Mouse (Mus musculus) gastrocnemius, adult 2 months (tissue): ENCODE data around the gene Exoc6. TPM values are rescaled to one million over a fixed set of nuclear protein-coding genes. Genes with fewer than 3 reads are reported as not detected.

ENCODE experiments used
- DNase-seq: peaks from one replicate; pipeline ENCODE4 v3.0.0; 2022
- H3K27ac ChIP-seq: fragments of 200-600 bp; 2 replicates; pipeline ENCODE4 v1.8.1; 2022; ENCODE audit warnings: mild to moderate bottlenecking
- H3K4me3 ChIP-seq: fragments of 200-600 bp; 2 replicates; pipeline ENCODE4 v1.8.1; 2022; ENCODE audit warnings: mild to moderate bottlenecking, moderate library complexity
- CTCF ChIP-seq: fragments of 200-600 bp; IDR thresholded peaks from 2 replicates; pipeline ENCODE4 v1.8.1; 2022; ENCODE audit warnings: antibody characterized with exemption, mild to moderate bottlenecking, moderate library complexity
- intact Hi-C: fragments of 180-260 bp; cut with DNase I; formaldehyde crosslinking; loops from one replicate; pipeline ENCODE4 v1.15.1; 2025
- total RNA-seq, 2 experiments: library from RNA; stranded (reverse); gene quantifications; 2 replicates each; pipeline ENCODE4 v1.2.3; 2021

Gene Exoc6
- total RNA-seq, 2 experiments from 2014 or later = 51.3 to 67.3 TPM

GRCm38 (mm10) chr19:37528581-37528980, 21.6 kb upstream of the Exoc6 start:
- DNase-seq = no peak
- Histone ChIP-seq H3K4me3 (no peak overlapping the region), H3K27ac (peak overlapping the region; percentile 68)
- no peak for TF ChIP-seq CTCF
- intact Hi-C loops = no loop called here

GRCm38 (mm10) chr19:37529296-37529695, 20.9 kb upstream of the Exoc6 start:
- no peak for TF ChIP-seq CTCF
- DNase-seq = no peak
- H3K4me3 ChIP-seq = no peak overlapping the region
- peak overlapping the region; percentile 68 for H3K27ac ChIP-seq
- intact Hi-C loops = no loop called here

GRCm38 (mm10) chr19:37529975-37530515, 20.2 kb upstream of the Exoc6 start:
- TF ChIP-seq CTCF = peak; percentile 90
- DNase-seq = peak; percentile 51
- intact Hi-C loops = loop anchor here (1.0 kb wide), 1 partner anchor 33 kb away; no protein-coding TSS in a partner anchor

GRCm38 (mm10) chr19:37530601-37531000, 19.6 kb upstream of the Exoc6 start:
- intact Hi-C loops = loop anchor here (1.0 kb wide), 1 partner anchor 33 kb away; no protein-coding TSS in a partner anchor
- DNase-seq = no peak
- TF ChIP-seq CTCF = no peak
- Histone ChIP-seq H3K27ac (no peak overlapping the region), H3K4me3 (no peak overlapping the region)

More at GRCm38 (mm10) chr19:37529975-37530515, 20.2 kb upstream of the Exoc6 start:
- no peak overlapping the region for H3K4me3 ChIP-seq
- no peak overlapping the region for H3K27ac ChIP-seq

- Histone ChIP-seq H3K4me3 (no peak overlapping the region), H3K27ac (no peak overlapping the region)
- peak; percentile 57 for TF ChIP-seq CTCF
- intact Hi-C loops = no loop called here
- no peak for DNase-seq
Measured at GRCm38 (mm10) chr19:37531200-37531845, 18.9 kb upstream of the Exoc6 start.

- no peak for DNase-seq
- no peak overlapping the region for H3K4me3 ChIP-seq
- intact Hi-C loops = no loop called here
- no peak overlapping the region for H3K27ac ChIP-seq
- no peak for TF ChIP-seq CTCF
Measured at GRCm38 (mm10) chr19:37533196-37533595, 17.0 kb upstream of the Exoc6 start.

- intact Hi-C loops = no loop called here
- Histone ChIP-seq H3K27ac (peak overlapping the region; percentile 83), H3K4me3 (no peak overlapping the region)
- no peak for TF ChIP-seq CTCF
- no peak for DNase-seq
Measured at GRCm38 (mm10) chr19:37534737-37535365, 15.4 kb upstream of the Exoc6 start.

- peak; percentile 60 for DNase-seq
- Histone ChIP-seq H3K27ac (peak overlapping the region; percentile 83), H3K4me3 (peak overlapping the region; percentile 72)
- no peak for TF ChIP-seq CTCF
- intact Hi-C loops = no loop called here
Measured at GRCm38 (mm10) chr19:37536426-37536825, 13.8 kb upstream of the Exoc6 start.

GRCm38 (mm10) chr19:37537717-37538116, 12.5 kb upstream of the Exoc6 start:
- intact Hi-C loops = no loop called here
- TF ChIP-seq CTCF = no peak
- Histone ChIP-seq H3K4me3 (peak overlapping the region; percentile 72), H3K27ac (peak overlapping the region; percentile 83)
- no peak for DNase-seq

GRCm38 (mm10) chr19:37540201-37540600, 10.0 kb upstream of the Exoc6 start:
- Histone ChIP-seq H3K4me3 (no peak overlapping the region), H3K27ac (peak overlapping the region; percentile 84)
- intact Hi-C loops = no loop called here
- no peak for DNase-seq
- no peak for TF ChIP-seq CTCF

GRCm38 (mm10) chr19:37543537-37544326, 6.5 kb upstream of the Exoc6 start:
- peak; percentile 31 for DNase-seq
- H3K27ac ChIP-seq = peak overlapping the region; percentile 84
- intact Hi-C loops = no loop called here
- peak; percentile 67 for TF ChIP-seq CTCF
- H3K4me3 ChIP-seq = peak overlapping the region; percentile 29

GRCm38 (mm10) chr19:37544476-37544875, 5.7 kb upstream of the Exoc6 start:
- intact Hi-C loops = no loop called here
- TF ChIP-seq CTCF = no peak
- H3K27ac ChIP-seq = peak overlapping the region; percentile 84

More at GRCm38 (mm10) chr19:37544476-37544875, 5.7 kb upstream of the Exoc6 start:
- H3K4me3 ChIP-seq = no peak overlapping the region
- DNase-seq = no peak
